Mouse (Mus musculus): ENCODE measurements around the gene Rdm1. TPM values are rescaled to one million over a fixed set of nuclear protein-coding genes. Genes with fewer than 3 reads are reported as not detected.
"Not testable (repeated sequence)": the region's sequence is repeated elsewhere in the genome, so short reads cannot be mapped to it uniquely, and the experiment has no call there.

Rdm1 gene
- polyA plus RNA-seq, 1 experiment from 2014 or later = 35.4 TPM

DNA sequence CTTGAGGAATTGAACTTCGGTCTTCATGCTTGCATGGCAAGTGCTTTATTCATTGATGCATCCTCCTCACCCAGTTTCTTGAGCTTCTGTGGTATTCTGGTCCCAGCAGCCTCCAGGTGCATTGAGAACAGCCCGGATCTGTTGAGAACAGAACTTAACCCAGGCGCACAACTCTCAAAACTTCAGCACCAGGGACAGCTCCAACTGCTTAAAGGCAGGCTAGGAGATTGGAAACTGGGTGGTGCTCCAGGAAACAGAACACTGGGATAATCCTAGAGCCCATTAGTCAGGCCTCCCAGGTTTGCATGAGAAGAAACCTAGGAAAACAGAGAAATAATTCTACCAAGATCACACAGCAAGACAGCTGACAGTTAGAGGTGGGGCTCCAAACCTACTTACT lies 24.5 kb upstream of the Rdm1 start:
- H3K4me3 ChIP-seq = no peak overlapping the region
- no peak overlapping the region for H3K9ac ChIP-seq
- 12% methylated on average over 3 of the region's 3 CpGs for WGBS
- no peak overlapping the region for H3K4me2 ChIP-seq (replicated peaks)
- no peaks in the 10 kb centered on the region for H3K27me3 ChIP-seq
- no peak overlapping the region for H3K27ac ChIP-seq
- H3K9me3 ChIP-seq (replicated peaks) = no peaks in the 10 kb centered on the region
- no peaks in the 10 kb centered on the region for H3K4me1 ChIP-seq
- H3K36me3 ChIP-seq = no peaks in the 10 kb centered on the region
- no peak for ATAC-seq (ENCODE audit: low FRiP score)

DNA sequence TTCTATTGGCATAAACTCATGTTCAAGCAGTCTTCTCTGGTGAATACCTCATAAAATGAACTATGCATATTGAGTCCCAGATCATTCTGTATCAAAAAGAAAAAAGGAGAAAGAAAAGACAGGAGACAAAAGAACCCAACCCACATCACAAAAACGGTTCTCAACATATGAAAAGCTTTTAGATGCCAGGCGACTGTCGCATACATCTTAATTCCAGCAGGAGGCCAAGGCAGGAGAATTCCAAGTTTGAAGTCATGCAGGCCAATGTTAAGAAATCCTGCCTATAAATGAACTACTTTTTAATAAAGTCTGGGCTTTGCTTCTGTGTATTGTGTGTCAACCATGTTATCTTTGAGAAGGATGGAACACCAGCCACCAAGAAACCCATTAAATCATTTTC lies 22.9 kb upstream of the Rdm1 start:
- no peaks in the 10 kb centered on the region for H3K36me3 ChIP-seq
- no peaks in the 10 kb centered on the region for H3K27me3 ChIP-seq
- H3K4me1 ChIP-seq = no peaks in the 10 kb centered on the region
- H3K9me3 ChIP-seq (replicated peaks) = no peaks in the 10 kb centered on the region
- ATAC-seq (ENCODE audit: low FRiP score) = no peak
- no peak overlapping the region for H3K27ac ChIP-seq
- peak overlapping the region; percentile 52 for H3K4me2 ChIP-seq (replicated peaks)
- WGBS = 0% methylated on average over 3 of the region's 3 CpGs
- H3K4me3 ChIP-seq = peak overlapping the region; percentile 29
- no peak overlapping the region for H3K9ac ChIP-seq

DNA sequence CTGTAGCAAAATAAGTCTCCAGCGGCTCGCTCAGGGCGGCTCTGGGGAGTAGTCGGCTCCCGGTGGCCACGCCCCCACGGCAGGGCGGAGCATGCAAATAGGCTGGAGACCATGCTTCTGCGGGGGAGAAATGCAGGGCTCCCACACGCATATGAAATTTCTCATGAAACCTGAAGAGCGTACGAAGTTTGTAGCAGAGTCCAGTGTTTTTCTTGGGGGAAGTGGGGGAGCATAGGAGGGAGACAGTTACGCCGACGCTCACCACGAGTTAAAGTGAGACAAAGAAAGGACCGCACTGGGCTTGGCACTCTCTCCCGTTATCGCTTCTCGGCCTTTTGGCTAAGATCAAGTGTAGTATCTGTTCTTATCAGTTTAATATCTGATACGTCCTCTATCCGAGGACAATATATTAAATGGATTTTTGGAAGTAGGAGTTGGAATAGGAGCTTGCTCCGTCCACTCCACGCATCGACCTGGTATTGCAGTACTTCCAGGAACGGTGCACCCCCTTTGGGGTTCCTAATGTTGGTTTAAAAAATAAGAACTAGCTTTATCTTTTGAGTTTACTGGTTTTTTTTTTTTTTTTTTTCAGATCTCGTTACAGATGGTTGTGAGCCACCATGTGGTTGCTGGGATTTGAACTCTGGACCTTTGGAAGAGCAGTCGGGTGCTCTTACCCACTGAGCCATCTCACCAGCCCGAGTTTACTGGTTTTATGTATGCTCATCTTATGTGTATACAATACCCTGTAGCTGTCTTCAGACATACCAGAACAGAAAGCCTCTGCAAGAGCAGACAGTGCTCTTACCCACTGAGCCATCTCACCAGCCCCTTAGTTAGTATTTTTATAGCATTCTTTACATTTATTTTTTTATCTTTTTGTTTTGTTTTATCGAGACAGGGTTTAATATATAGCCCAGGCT lies 22.2 kb upstream of the Rdm1 start:
- H3K27me3 ChIP-seq; H3K27ac ChIP-seq; H3K4me1 ChIP-seq; H3K36me3 ChIP-seq; H3K9me3 ChIP-seq (replicated peaks): not testable (repeated sequence)
- H3K9ac ChIP-seq = peak overlapping the region; percentile 28; the same call in 1 of the 2 replicates
- peak; percentile 71 for ATAC-seq (ENCODE audit: low FRiP score)
- H3K4me2 ChIP-seq (replicated peaks) = peak overlapping the region; percentile 52
- 2% methylated on average over 30 of the region's 30 CpGs for WGBS
- H3K4me3 ChIP-seq = peak overlapping the region; percentile 29

DNA sequence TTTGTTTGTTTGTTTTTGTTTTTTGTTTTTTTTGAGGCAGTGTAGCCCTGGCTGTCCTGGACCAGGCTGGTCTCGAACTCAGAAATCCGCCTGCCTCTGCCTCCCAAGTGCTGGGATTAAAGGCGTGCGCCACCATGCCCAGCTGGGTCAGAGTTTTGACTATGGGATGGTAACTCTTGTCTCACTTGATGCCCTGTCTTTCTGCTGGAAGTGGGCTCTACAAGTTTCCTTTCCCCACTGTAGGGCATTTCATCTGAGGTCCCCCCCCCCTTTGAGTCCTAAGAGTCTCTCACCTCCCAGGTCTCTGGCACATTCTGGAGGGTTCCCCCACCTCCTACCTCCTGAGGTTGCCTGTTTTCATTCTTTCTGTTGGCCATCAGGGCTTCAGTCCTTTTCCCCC lies 19.9 kb upstream of the Rdm1 start:
- H3K9ac ChIP-seq; H3K4me1 ChIP-seq; H3K27ac ChIP-seq; H3K4me2 ChIP-seq (replicated peaks); H3K36me3 ChIP-seq; H3K9me3 ChIP-seq (replicated peaks); H3K27me3 ChIP-seq; ATAC-seq (ENCODE audit: low FRiP score); H3K4me3 ChIP-seq: not testable (repeated sequence)
- 87% methylated on average over 4 of the region's 4 CpGs for WGBS

DNA sequence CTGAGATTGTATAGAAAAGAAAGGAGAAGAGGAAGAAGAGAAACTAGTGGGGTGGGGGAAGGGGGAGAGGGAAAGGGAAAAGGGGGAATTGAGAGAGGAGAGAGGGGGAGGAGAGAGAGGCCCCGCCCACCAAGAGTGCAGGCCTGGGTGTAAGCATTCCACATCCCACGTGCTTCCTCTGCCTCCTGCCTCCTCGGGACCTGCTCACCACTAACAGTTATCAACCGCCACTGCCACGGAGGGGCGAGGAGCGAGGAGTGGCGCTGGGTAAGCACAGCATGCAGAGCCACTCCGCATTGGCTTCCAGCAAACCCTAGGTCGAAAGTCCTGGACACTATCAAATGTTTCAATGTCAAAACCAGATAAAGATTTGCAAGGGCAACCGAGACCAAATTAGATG lies 16.6 kb upstream of the Rdm1 start:
- no peak overlapping the region for H3K9ac ChIP-seq
- H3K27me3 ChIP-seq = no peaks in the 10 kb centered on the region
- ATAC-seq (ENCODE audit: low FRiP score) = no peak
- 0 out of 2 replicates have a peak, but pooled peaks cover 5% of the 10 kb centered on the region for H3K4me1 ChIP-seq
- no peaks in the 10 kb centered on the region for H3K36me3 ChIP-seq
- 42% methylated on average over 11 of the region's 11 CpGs for WGBS
- no peaks in the 10 kb centered on the region for H3K9me3 ChIP-seq (replicated peaks)
- no peak overlapping the region for H3K27ac ChIP-seq
- H3K4me3 ChIP-seq = no peak overlapping the region
- no peak overlapping the region for H3K4me2 ChIP-seq (replicated peaks)

DNA sequence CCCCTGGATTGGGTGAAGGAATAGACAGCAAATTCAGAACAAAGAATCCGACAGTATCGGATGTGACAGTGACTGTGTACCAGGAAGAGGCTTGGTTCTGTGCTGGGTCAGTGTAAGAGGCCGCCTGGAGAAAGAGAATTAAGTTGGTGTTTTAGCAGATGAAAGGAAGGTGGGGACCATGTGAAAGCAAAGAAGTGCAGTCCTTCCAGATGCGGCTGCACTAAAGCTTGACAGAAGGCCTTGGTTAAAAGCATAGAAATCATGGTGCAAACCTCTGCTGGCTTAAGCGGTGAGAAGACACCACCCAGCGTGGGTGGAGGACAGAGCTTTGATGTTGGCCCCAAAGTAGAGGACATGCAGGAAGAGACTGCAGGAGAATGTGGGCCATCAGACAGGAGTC lies 13.4 kb upstream of the Rdm1 start:
- H3K27me3 ChIP-seq = no peaks in the 10 kb centered on the region
- H3K4me3 ChIP-seq = no peak overlapping the region
- ATAC-seq (ENCODE audit: low FRiP score) = no peak
- no peak overlapping the region for H3K9ac ChIP-seq
- peaks cover 25% of the 10 kb centered on the region for H3K4me1 ChIP-seq
- H3K9me3 ChIP-seq (replicated peaks) = no peaks in the 10 kb centered on the region
- H3K36me3 ChIP-seq = no peaks in the 10 kb centered on the region
- H3K4me2 ChIP-seq (replicated peaks) = no peak overlapping the region
- no peak overlapping the region for H3K27ac ChIP-seq
- WGBS = 74% methylated on average over 6 of the region's 6 CpGs

DNA sequence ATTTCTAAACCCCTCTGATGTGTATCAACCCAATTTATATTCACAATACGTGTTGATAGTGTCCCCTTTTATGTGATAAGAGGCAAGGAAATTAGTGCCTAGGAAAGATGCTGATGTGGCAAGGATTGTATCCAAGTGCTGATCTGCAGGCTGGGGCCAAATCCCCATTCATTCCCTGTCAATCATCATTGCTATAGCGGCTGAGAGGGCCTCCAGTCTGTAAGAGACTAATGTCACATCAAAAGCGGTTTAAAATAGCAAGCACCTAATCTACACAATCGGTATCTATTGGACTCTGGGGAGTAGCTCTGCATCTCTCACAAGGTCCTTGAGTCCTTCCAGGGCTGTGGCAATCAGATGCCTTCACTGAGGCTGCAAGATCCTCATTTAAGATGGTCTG lies 12.9 kb upstream of the Rdm1 start:
- Histone ChIP-seq H3K36me3 (no peaks in the 10 kb centered on the region), H3K4me1 (peaks cover 26% of the 10 kb centered on the region), H3K9ac (no peak overlapping the region), H3K4me2 (replicated peaks) (no peak overlapping the region), H3K9me3 (replicated peaks) (no peaks in the 10 kb centered on the region), H3K27me3 (no peaks in the 10 kb centered on the region), H3K27ac (no peak overlapping the region), H3K4me3 (no peak overlapping the region)
- 64% methylated on average over 4 of the region's 4 CpGs for WGBS
- ATAC-seq (ENCODE audit: low FRiP score) = no peak

DNA sequence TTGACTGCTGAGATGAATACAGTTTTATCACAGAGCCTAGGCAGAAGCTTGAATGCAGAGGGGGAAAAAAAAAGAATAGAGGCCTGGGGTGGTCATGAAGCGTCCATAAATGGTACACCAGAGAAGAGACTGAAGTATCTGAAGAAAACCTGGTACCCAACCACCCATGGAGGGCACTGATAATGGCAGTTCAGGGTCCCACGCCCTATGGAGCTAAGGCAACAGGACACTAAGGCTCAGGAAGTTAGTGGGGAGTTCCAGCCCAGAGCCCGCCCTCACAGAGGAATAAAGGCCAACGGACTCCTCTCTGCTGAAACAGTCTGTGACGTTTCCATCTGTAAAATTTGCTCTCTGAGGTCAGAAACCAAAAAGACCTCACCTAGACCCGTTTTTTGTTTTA lies 11.6 kb upstream of the Rdm1 start:
- 84% methylated on average over 6 of the region's 6 CpGs for WGBS
- ATAC-seq (ENCODE audit: low FRiP score) = no peak
- H3K27ac ChIP-seq = no peak overlapping the region

DNA sequence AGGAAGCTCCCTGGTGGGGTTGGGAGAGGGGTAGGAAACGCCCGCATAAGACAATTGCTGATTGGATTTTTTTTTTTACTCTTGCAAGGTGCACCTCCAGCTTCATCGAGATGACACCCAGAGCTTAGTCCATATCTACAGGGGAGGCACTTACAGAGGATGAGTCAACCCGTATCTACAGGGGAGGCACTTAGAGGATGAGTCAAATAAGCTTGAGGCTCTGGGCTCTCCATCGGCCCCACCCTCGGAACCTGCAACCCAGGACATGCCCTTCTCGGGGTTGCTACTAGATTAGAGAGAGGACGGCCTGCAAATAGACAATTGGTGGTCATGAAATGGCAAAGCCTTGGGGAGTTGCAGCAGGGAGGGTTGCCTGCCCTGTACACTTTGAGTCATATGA lies 10.9 kb upstream of the Rdm1 start:
- peaks cover 21% of the 10 kb centered on the region for H3K4me1 ChIP-seq
- no peaks in the 10 kb centered on the region for H3K36me3 ChIP-seq
- 90% methylated on average over 8 of the region's 8 CpGs for WGBS
- H3K9me3 ChIP-seq (replicated peaks) = no peaks in the 10 kb centered on the region
- no peak overlapping the region for H3K9ac ChIP-seq
- no peaks in the 10 kb centered on the region for H3K27me3 ChIP-seq
- no peak overlapping the region for H3K4me3 ChIP-seq
- no peak overlapping the region for H3K4me2 ChIP-seq (replicated peaks)
- no peak for ATAC-seq (ENCODE audit: low FRiP score)
- no peak overlapping the region for H3K27ac ChIP-seq

More for the DNA sequence above, 11.6 kb upstream of the Rdm1 start:
- H3K9ac ChIP-seq = no peak overlapping the region
- no peak overlapping the region for H3K4me3 ChIP-seq
- no peaks in the 10 kb centered on the region for H3K9me3 ChIP-seq (replicated peaks)
- no peak overlapping the region for H3K4me2 ChIP-seq (replicated peaks)
- H3K36me3 ChIP-seq = no peaks in the 10 kb centered on the region
- H3K4me1 ChIP-seq = peaks cover 26% of the 10 kb centered on the region
- H3K27me3 ChIP-seq = no peaks in the 10 kb centered on the region

DNA sequence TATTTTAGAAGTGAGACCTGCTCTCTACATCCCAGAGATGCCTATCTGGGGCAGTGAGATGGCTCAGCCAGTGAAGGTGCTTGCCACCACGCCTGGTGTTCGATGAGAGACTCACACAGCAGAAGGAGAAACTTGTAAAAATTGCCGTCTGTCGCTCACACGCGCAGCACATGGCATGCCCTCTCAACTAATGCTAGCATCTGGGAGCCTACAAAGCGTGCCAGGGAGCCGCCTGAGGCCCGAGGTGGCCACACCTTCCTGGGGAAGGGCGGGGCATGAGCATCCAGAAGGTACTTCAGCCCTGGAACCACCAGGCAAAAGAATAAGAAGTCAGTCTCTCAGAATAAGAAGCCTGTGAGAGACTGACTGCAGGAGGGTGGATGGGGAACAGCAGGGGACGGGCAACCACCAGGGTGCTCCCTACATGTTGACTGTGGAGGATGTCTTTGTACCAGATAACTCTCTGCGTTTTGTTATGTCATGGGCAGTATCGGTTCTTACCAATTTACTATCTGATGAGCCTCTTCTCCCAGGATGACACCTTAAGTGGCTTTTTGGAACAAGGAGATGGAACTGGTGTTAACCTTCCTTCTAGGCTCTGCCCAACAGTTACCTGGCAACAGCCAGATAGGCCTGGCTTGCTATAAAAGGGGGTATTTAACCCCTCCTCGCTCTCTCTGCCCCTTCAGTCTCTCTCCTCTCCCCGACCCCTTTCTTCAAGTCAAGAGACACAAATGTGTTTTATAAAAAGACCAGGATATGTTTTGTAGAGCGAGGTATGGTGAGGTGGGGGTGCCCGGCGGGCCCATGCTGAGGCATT lies 9.8 kb upstream of the Rdm1 start:
- ATAC-seq (ENCODE audit: low FRiP score) = peak; percentile 48; the same call in 1 of the 2 replicates
- no peak overlapping the region for H3K4me3 ChIP-seq

DNA sequence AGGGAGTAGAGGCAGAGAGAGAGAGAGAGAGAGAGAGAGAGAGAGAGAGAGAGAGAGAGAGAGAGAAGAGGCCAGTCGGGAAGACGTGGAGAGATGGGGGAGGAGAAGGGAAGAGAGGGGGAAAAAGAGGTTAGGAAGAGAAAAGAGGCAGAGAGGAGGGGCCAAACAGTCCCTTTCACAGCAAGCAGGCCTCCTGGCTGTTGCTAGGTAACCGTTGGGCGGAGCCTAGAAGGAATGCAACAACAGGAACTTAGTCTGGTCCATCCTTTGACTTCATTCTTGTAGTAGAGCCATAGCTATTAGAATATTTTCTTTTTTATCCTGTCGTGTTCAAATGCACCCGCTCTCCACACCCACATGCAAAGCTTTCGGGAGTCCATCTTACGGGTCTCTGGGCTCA lies 9.1 kb upstream of the Rdm1 start:
- no peaks in the 10 kb centered on the region for H3K9me3 ChIP-seq (replicated peaks)
- H3K4me2 ChIP-seq (replicated peaks) = peak overlapping the region; percentile 36
- no peaks in the 10 kb centered on the region for H3K27me3 ChIP-seq
- WGBS = 4% methylated on average over 8 of the region's 8 CpGs
- H3K4me1 ChIP-seq = peaks cover 21% of the 10 kb centered on the region
- H3K9ac ChIP-seq = peak overlapping the region; percentile 3; the same call in 1 of the 2 replicates
- 0 out of 2 replicates have a peak overlapping the region, but pooled peaks have one; percentile 0 for H3K4me3 ChIP-seq
- ATAC-seq (ENCODE audit: low FRiP score) = peak; percentile 56; the same call in 1 of the 2 replicates
- H3K36me3 ChIP-seq = no peaks in the 10 kb centered on the region
- H3K27ac ChIP-seq = peak overlapping the region; percentile 25

More for the DNA sequence above, 9.8 kb upstream of the Rdm1 start:
- Histone ChIP-seq H3K27me3 (no peaks in the 10 kb centered on the region), H3K27ac (peak overlapping the region; percentile 25), H3K4me2 (replicated peaks) (peak overlapping the region; percentile 36), H3K9me3 (replicated peaks) (no peaks in the 10 kb centered on the region), H3K4me1 (peaks cover 21% of the 10 kb centered on the region), H3K36me3 (no peaks in the 10 kb centered on the region), H3K9ac (peak overlapping the region; percentile 3; the same call in 1 of the 2 replicates)
- WGBS = 26% methylated on average over 18 of the region's 18 CpGs

DNA sequence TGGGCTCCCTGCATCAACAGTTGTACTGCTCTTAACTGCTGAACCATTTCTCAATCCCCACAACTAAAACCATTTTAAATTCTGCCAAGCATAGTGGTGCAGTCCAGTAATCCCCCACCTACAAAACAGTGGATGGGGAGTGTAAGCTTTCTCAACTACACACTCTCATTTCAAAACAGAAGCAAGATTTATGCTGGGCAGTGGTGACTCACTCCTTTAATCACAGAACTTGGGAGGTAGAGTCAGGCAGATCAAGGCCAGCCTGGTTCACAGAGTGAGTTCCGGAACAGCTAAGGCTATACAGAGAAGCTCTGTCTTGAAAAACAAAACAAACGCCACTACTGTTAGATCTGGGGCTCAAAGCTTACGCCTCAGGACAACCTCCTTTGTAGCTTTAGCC lies 8.4 kb upstream of the Rdm1 start:
- no peaks in the 10 kb centered on the region for H3K36me3 ChIP-seq
- H3K27ac ChIP-seq = no peak overlapping the region
- H3K4me2 ChIP-seq (replicated peaks) = peak overlapping the region; percentile 36; the same call in 1 of the 2 replicates
- no peak overlapping the region for H3K4me3 ChIP-seq
- peaks cover 21% of the 10 kb centered on the region for H3K4me1 ChIP-seq
- H3K9ac ChIP-seq = no peak overlapping the region; the same call in 1 of the 2 replicates
- no peaks in the 10 kb centered on the region for H3K27me3 ChIP-seq
- no peaks in the 10 kb centered on the region for H3K9me3 ChIP-seq (replicated peaks)
- ATAC-seq (ENCODE audit: low FRiP score) = no peak
- WGBS = 81% methylated on average over 3 of the region's 3 CpGs

Measured in hindbrain, embryonic 12.5 days (tissue).